Mouse (Mus musculus) heart, embryonic 16.5 days (tissue): ENCODE measurements around the gene Ptprk. TPM values are rescaled to one million over a fixed set of nuclear protein-coding genes. Genes with fewer than 3 reads are reported as not detected.

Source experiments
- ATAC-seq: fragments of 200-750 bp; cut with Nextera tagmentation; replicated peaks from 2 replicates; pipeline ENCODE4 v1.8.0; 2017; ENCODE audit warnings: moderate number of reproducible peaks; ENCODE audit not compliant: insufficient read depth, low FRiP score; ENCODE audit errors: extremely low read depth
- H3K27ac ChIP-seq: fragments of 300-500 bp; sonication (generic); 2 replicates; pipeline ENCODE4 v1.5.1; 2014; ENCODE audit warnings: mild to moderate bottlenecking, low read length, control low read depth, moderate library complexity
- H3K27me3 ChIP-seq: fragments of 300-500 bp; sonication (generic); 2 replicates; pipeline ENCODE4 v1.6.1; 2014; ENCODE audit warnings: low read length, mixed read lengths; ENCODE audit not compliant: control insufficient read depth, insufficient read depth
- H3K36me3 ChIP-seq: fragments of 300-500 bp; sonication (generic); 2 replicates; pipeline ENCODE4 v1.6.1; 2014; ENCODE audit not compliant: control insufficient read depth, insufficient read depth
- H3K4me1 ChIP-seq: fragments of 300-500 bp; sonication (generic); 2 replicates; pipeline ENCODE4 v1.6.1; 2014; ENCODE audit warnings: low read length, mixed read lengths; ENCODE audit not compliant: control insufficient read depth, insufficient read depth
- H3K4me2 ChIP-seq: fragments of 300-500 bp; sonication (generic); 2 replicates; pipeline ENCODE4 v1.6.1; 2014; ENCODE audit warnings: low read depth, mild to moderate bottlenecking, control low read depth, low read length
- H3K4me3 ChIP-seq: fragments of 300-500 bp; sonication (generic); 2 replicates; pipeline ENCODE4 v1.5.1; 2014; ENCODE audit warnings: mild to moderate bottlenecking, control low read depth, low read length
- H3K9ac ChIP-seq: fragments of 300-500 bp; sonication (generic); 2 replicates; pipeline ENCODE4 v1.6.1; 2014; ENCODE audit warnings: low read length, control low read depth
- H3K9me3 ChIP-seq: fragments of 300-500 bp; sonication (generic); replicated peaks from 2 replicates; pipeline ENCODE4 v1.6.1; 2016; ENCODE audit warnings: low read length; ENCODE audit not compliant: control insufficient read depth
- WGBS: fragments of 180-500 bp; shearing (Covaris S2); extraction: QIAGEN DNeasy Blood & Tissue Kit; methylation state at CpG from one replicate; pipeline ENCODE4 v1.1.7; 2014; 5-methylcytosine and 5-hydroxymethylcytosine counted together
- polyA plus RNA-seq: library from polyadenylated mRNA; unstranded; fragments of >200 nt; fragmentation: Nextera tagmentation; extraction: Ambion mirVana; gene quantifications from 2 replicates; pipeline ENCODE4 v1.2.1, GENCODE M21; 2015

Gene Ptprk
- polyA plus RNA-seq, 1 experiment from 2014 or later = 42.5 TPM

DNA sequence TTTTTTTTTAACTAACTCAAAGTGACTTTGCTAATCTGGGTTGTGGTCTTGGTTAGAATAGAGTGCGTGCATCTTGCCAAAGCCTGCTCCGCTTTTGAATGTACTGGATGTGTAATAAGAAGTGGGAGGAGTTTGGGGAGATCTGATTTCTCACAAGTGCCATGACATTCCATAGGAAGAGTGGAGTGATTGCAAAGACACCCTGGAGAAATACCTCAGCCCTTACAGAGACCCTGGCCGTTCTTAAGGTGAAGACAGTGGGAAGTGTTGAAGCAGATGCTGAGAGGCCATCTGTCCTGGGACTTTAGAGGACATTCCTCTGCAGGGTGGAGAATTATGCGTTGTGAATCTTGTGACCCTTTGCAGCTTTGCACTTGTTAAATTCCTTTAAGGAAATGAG, 110.7 kb downstream of the Ptprk start:
- Histone ChIP-seq H3K9me3 (no peaks in the 10 kb centered on the region), H3K36me3 (no peaks in the 10 kb centered on the region), H3K27me3 (no peaks in the 10 kb centered on the region), H3K27ac (no peak overlapping the region), H3K9ac (no peak overlapping the region), H3K4me2 (no peak overlapping the region), H3K4me3 (no peak overlapping the region), H3K4me1 (peaks cover 11% of the 10 kb centered on the region)
- WGBS = 36% methylated on average over 4 of the region's 4 CpGs
- ATAC-seq = no peak

DNA sequence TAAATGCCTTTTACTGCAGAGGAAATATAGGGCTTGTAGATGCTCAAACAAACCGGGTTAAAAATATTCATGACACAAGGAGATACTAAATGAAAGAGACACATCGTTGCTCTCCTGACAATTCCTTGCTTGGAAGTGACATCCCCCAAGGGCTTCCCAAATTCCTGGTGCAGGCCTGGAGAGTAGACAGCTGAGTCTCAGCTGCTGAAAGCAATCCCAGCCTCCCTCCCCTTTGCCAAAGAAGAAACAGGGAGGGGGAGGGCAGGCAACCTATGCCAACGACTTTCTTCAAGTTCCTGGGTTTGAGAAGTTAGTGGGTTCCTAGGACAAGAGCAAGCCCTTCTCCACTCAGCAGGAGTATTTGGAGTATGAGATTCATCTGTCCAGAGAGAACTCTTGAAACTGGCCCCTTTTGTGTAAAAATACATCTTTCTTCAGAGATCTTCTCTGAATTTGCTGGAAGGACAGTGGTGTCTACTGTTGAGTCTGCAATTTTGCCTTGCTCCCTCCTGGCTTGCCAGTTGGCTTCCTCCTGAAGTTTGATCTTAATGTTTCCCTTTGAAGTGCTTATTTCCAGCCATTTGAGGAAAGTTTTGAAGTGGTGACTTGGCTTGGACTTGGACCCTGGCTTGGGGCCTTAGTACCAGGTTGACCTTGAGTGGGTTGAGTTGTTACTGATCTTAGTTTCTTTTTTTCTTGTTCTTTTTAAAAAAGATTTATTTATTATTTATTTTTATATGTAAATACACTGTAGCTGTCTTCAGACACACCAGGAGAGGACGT, 111.6 kb downstream of the Ptprk start:
- Histone ChIP-seq H3K9me3 (no peaks in the 10 kb centered on the region), H3K4me2 (no peak overlapping the region), H3K27me3 (no peaks in the 10 kb centered on the region), H3K27ac (no peak overlapping the region), H3K9ac (no peak overlapping the region), H3K36me3 (no peaks in the 10 kb centered on the region), H3K4me3 (no peak overlapping the region), H3K4me1 (peaks cover 11% of the 10 kb centered on the region)
- WGBS = 42% methylated on average over 4 of the region's 4 CpGs
- ATAC-seq = no peak

DNA sequence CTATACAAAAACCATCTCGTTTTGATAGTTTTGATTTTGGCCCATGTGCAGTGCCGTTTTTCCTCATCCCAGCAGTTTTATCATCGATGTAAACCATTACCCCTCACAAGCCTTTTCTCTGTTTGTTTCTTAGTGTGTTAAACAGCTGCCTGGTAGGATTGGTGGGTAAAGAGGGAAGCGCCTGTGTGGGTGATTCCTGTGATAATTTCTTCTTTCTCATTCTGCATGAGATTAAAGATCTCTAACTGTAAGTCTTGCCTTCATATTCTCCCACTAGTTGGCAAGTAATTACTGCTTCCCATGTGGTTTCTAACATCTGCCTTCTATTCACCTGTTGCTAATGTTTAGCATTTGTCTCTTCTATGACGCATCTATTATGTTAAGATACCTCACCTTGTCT, 116.8 kb downstream of the Ptprk start:
- 84% methylated on average over 5 of the region's 5 CpGs for WGBS

DNA sequence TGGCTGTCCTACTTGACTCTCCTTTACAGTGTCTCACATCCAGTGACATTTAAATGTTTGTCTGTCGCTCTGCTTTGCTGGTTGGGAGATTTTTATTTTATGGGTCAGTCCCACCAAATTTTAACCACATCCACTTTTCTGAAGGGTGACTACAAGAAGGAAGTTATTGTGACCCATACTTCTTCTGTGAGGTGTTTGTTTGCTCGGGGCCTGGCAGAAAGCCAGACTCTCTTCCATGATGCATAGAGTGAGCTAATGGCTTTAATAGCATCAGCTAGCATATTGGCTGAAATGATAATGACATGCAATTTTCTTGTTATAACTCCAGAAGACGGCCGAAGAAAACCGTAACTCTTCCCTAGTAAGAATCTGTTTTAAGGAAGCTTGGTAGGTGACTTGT, 119.0 kb downstream of the Ptprk start:
- no peaks in the 10 kb centered on the region for H3K9me3 ChIP-seq
- H3K4me1 ChIP-seq = no peaks in the 10 kb centered on the region
- H3K4me3 ChIP-seq = no peak overlapping the region
- no peak overlapping the region for H3K4me2 ChIP-seq
- 74% methylated on average over 5 of the region's 5 CpGs for WGBS
- no peak for ATAC-seq
- no peaks in the 10 kb centered on the region for H3K36me3 ChIP-seq
- H3K9ac ChIP-seq = no peak overlapping the region
- H3K27ac ChIP-seq = no peak overlapping the region
- H3K27me3 ChIP-seq = no peaks in the 10 kb centered on the region

More for the DNA sequence above, 116.8 kb downstream of the Ptprk start:
- Histone ChIP-seq H3K9me3 (no peaks in the 10 kb centered on the region), H3K27me3 (no peaks in the 10 kb centered on the region), H3K36me3 (no peaks in the 10 kb centered on the region), H3K27ac (no peak overlapping the region), H3K4me1 (no peaks in the 10 kb centered on the region), H3K4me3 (no peak overlapping the region), H3K9ac (no peak overlapping the region), H3K4me2 (no peak overlapping the region)
- ATAC-seq = no peak

DNA sequence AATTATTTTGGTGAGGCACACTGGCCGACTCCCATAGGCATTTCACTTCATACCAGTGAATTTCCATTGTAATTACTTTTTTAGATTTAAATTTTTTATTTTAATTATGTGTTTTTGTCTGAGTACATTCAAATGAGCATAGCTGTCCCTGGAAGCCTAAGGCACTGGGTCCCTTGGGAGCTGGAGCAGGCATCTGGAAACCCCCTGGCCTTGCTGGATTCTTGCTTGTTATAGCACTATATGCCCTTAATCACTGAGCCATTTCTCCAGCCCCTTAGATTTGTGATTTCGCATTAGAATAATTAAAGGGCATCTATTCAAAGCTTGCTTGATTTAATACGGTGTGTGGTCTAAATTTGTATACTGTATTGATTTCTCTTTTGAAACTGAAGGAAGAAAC, 126.0 kb downstream of the Ptprk start:
- Histone ChIP-seq H3K9me3 (no peaks in the 10 kb centered on the region), H3K4me1 (peaks cover 3% of the 10 kb centered on the region), H3K27me3 (no peaks in the 10 kb centered on the region), H3K27ac (no peak overlapping the region), H3K4me3 (no peak overlapping the region), H3K4me2 (no peak overlapping the region), H3K36me3 (no peaks in the 10 kb centered on the region), H3K9ac (no peak overlapping the region)
- 89% methylated on average over 3 of the region's 3 CpGs for WGBS
- ATAC-seq = no peak

DNA sequence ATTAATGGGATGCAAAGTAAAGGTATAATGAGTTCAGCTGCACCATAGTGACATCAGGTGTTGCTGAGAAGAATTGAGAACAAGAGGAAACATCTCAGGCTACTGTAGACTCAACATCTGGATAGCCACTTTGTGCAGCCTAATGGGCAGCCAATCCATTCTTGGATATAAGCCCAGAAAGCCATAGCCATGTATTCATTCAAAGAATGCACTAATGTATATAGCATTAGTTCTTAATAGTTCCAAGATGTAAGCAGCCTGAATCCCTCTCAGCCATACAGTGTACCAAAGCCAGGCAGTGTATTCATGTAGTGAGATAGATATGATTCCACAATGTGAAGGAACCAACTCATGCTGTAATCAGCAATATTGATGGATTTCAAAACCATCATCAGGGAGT, 134.8 kb downstream of the Ptprk start:
- Histone ChIP-seq H3K9me3 (no peaks in the 10 kb centered on the region), H3K4me2 (no peak overlapping the region), H3K27me3 (no peaks in the 10 kb centered on the region), H3K9ac (no peak overlapping the region), H3K4me1 (peaks cover 12% of the 10 kb centered on the region), H3K27ac (no peak overlapping the region), H3K36me3 (no peaks in the 10 kb centered on the region), H3K4me3 (no peak overlapping the region)
- ATAC-seq = no peak

DNA sequence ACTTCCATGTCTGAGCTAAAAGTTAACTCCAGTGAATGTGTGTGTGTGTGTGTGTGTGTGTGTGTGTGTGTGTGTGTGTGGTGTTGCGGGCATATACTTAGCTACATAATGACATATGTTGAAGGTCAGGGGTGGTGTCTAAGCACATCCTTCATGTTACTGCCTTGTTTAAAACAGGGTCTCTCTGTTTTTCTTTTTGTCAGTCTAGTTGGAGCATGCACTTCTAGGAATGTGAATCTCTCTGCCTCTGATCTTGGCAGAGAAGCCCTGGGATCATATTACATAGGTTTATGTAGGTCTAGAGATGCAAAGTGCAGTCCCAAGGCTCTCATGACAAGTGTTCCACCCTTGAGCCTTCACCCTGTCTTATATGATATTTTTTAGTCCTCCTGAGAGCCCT, 137.5 kb downstream of the Ptprk start:
- no peak overlapping the region for H3K4me2 ChIP-seq
- no peak overlapping the region for H3K4me3 ChIP-seq
- 64% methylated on average over 1 of the region's 1 CpGs for WGBS
- no peaks in the 10 kb centered on the region for H3K36me3 ChIP-seq
- H3K4me1 ChIP-seq = peaks cover 12% of the 10 kb centered on the region
- no peaks in the 10 kb centered on the region for H3K9me3 ChIP-seq
- no peak overlapping the region for H3K9ac ChIP-seq
- H3K27me3 ChIP-seq = no peaks in the 10 kb centered on the region
- no peak overlapping the region for H3K27ac ChIP-seq
- ATAC-seq = no peak

DNA sequence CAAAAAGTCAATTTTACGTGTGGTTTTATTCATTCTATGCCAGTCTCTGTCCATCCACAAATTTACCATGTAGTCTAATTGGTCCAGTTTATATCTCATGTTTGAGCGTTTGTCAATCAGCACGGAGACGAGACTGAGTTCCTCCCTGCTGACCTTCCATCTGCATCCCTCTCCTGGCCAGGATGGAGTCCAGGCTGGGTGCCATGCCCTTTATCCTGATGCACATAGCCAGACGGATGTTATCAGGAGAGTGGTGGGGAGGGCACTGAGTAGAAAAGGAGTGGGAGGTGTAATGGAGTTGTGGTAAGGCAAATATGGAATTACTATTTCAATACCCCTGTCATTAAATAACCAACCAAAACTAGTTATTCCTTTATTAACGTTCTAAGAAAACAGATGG, 140.5 kb downstream of the Ptprk start:
- H3K36me3 ChIP-seq = no peaks in the 10 kb centered on the region
- 66% methylated on average over 6 of the region's 6 CpGs for WGBS
- H3K9ac ChIP-seq = no peak overlapping the region
- no peak for ATAC-seq
- peaks cover 7% of the 10 kb centered on the region for H3K4me1 ChIP-seq
- no peaks in the 10 kb centered on the region for H3K9me3 ChIP-seq
- no peak overlapping the region for H3K27ac ChIP-seq
- H3K4me3 ChIP-seq = no peak overlapping the region
- no peaks in the 10 kb centered on the region for H3K27me3 ChIP-seq
- no peak overlapping the region for H3K4me2 ChIP-seq

DNA sequence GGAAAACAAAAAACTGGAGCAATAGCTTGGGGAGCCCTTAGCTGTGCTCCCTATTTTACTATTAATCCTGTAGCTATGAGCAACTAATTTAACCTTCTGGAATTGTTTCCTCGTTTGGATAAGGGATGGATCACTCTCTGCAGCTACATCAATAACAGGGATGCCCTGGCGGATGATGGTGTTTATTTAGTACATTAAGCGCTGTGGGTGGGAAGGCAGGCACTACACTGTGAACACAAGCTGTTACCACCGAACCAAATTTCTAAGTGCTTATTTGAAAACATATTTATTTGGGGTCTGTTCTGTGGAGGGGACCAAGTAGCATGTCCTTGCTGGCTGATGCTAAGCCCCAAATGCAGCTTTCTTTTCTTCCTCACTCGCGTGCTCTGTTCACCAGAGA, 149.0 kb downstream of the Ptprk start:
- no peak overlapping the region for H3K4me2 ChIP-seq
- H3K9ac ChIP-seq = no peak overlapping the region
- H3K4me1 ChIP-seq = peaks cover 15% of the 10 kb centered on the region
- H3K4me3 ChIP-seq = no peak overlapping the region
- H3K27me3 ChIP-seq = no peaks in the 10 kb centered on the region
- H3K36me3 ChIP-seq = no peaks in the 10 kb centered on the region
- 81% methylated on average over 6 of the region's 6 CpGs for WGBS
- no peaks in the 10 kb centered on the region for H3K9me3 ChIP-seq
- no peak overlapping the region for H3K27ac ChIP-seq
- no peak for ATAC-seq
